Mouse (Mus musculus): ENCODE data around the gene Med21. TPM values are rescaled to one million over a fixed set of nuclear protein-coding genes. Genes with fewer than 3 reads are reported as not detected.

The Med21 gene
- 110 and 122 TPM in 2 replicates for polyA plus RNA-seq (2016; fragmentation: Nextera tagmentation; extraction: Ambion mirVana)

- Histone ChIP-seq H3K4me1 (peaks cover 5% of the 10 kb centered on the region), H3K36me3 (no peaks in the 10 kb centered on the region), H3K4me2 (replicated peaks) (peak within 1 kb of the TSS; percentile 70), H3K27ac (peak within 1 kb of the TSS; percentile 70), H3K27me3 (replicated peaks) (no peaks in the 10 kb centered on the region), H3K9ac (peak within 1 kb of the TSS; percentile 88), H3K9me3 (no peaks in the 10 kb centered on the region), H3K4me3 (peak within 1 kb of the TSS; percentile 80)
- under 1% methylated on average over 60 of the region's 60 CpGs for WGBS
- peak; percentile 97 for ATAC-seq (ENCODE audit: low FRiP score, low read depth)
Observed at GRCm38 (mm10) chr6:146642276-146643183, at the start of gene Med21, which contains the start of gene Tm7sf3. TSS of gene Med21 (plus strand) at chr6:146642547. TSS of gene Tm7sf3 (minus strand) at chr6:146642824.

GRCm38 (mm10) chr6:146602601-146603000, 39.7 kb upstream of the Med21 start:
- Histone ChIP-seq H3K9me3 (no peaks in the 10 kb centered on the region), H3K9ac (no peak overlapping the region), H3K4me1 (no peaks in the 10 kb centered on the region), H3K27ac (no peak overlapping the region), H3K27me3 (replicated peaks) (no peaks in the 10 kb centered on the region), H3K36me3 (peaks cover 62% of the 10 kb centered on the region), H3K4me2 (replicated peaks) (no peak overlapping the region), H3K4me3 (no peak overlapping the region)
- 83% methylated on average over 4 of the region's 4 CpGs for WGBS
- no peak for ATAC-seq (ENCODE audit: low FRiP score, low read depth)

GRCm38 (mm10) chr6:146603651-146604050, 38.7 kb upstream of the Med21 start:
- H3K9ac ChIP-seq = no peak overlapping the region
- no peaks in the 10 kb centered on the region for H3K27me3 ChIP-seq (replicated peaks)
- ATAC-seq (ENCODE audit: low FRiP score, low read depth) = no peak
- no peak overlapping the region for H3K4me2 ChIP-seq (replicated peaks)
- no peaks in the 10 kb centered on the region for H3K4me1 ChIP-seq
- no peak overlapping the region for H3K27ac ChIP-seq
- 82% methylated on average over 10 of the region's 10 CpGs for WGBS
- H3K4me3 ChIP-seq = no peak overlapping the region
- no peaks in the 10 kb centered on the region for H3K9me3 ChIP-seq
- H3K36me3 ChIP-seq = peaks cover 59% of the 10 kb centered on the region

GRCm38 (mm10) chr6:146611385-146611784, 31.0 kb upstream of the Med21 start:
- Histone ChIP-seq H3K36me3 (peaks cover 36% of the 10 kb centered on the region), H3K9ac (no peak overlapping the region), H3K4me1 (no peaks in the 10 kb centered on the region), H3K4me3 (no peak overlapping the region), H3K4me2 (replicated peaks) (no peak overlapping the region), H3K9me3 (no peaks in the 10 kb centered on the region), H3K27ac (no peak overlapping the region), H3K27me3 (replicated peaks) (no peaks in the 10 kb centered on the region)
- no peak for ATAC-seq (ENCODE audit: low FRiP score, low read depth)
- WGBS = 91% methylated on average over 6 of the region's 6 CpGs

GRCm38 (mm10) chr6:146611897-146612296, 30.4 kb upstream of the Med21 start:
- peaks cover 41% of the 10 kb centered on the region for H3K36me3 ChIP-seq
- H3K9me3 ChIP-seq = no peaks in the 10 kb centered on the region
- no peaks in the 10 kb centered on the region for H3K27me3 ChIP-seq (replicated peaks)
- H3K4me1 ChIP-seq = no peaks in the 10 kb centered on the region
- no peak overlapping the region for H3K27ac ChIP-seq
- no peak for ATAC-seq (ENCODE audit: low FRiP score, low read depth)
- 93% methylated on average over 7 of the region's 7 CpGs for WGBS
- no peak overlapping the region for H3K4me3 ChIP-seq
- H3K9ac ChIP-seq = no peak overlapping the region
- no peak overlapping the region for H3K4me2 ChIP-seq (replicated peaks)

- WGBS = 93% methylated on average over 5 of the region's 5 CpGs
- peaks cover 47% of the 10 kb centered on the region for H3K36me3 ChIP-seq
- no peak overlapping the region for H3K4me2 ChIP-seq (replicated peaks)
Observed at GRCm38 (mm10) chr6:146612736-146613135, 29.6 kb upstream of the Med21 start.

GRCm38 (mm10) chr6:146613907-146614306, 28.4 kb upstream of the Med21 start:
- no peaks in the 10 kb centered on the region for H3K27me3 ChIP-seq (replicated peaks)
- no peak for ATAC-seq (ENCODE audit: low FRiP score, low read depth)

More at GRCm38 (mm10) chr6:146612736-146613135, 29.6 kb upstream of the Med21 start:
- H3K4me1 ChIP-seq = no peaks in the 10 kb centered on the region
- H3K9me3 ChIP-seq = no peaks in the 10 kb centered on the region
- H3K4me3 ChIP-seq = no peak overlapping the region
- no peak for ATAC-seq (ENCODE audit: low FRiP score, low read depth)
- no peak overlapping the region for H3K27ac ChIP-seq
- no peaks in the 10 kb centered on the region for H3K27me3 ChIP-seq (replicated peaks)
- H3K9ac ChIP-seq = no peak overlapping the region

GRCm38 (mm10) chr6:146614541-146614940, 27.8 kb upstream of the Med21 start:
- Histone ChIP-seq H3K36me3 (peaks cover 55% of the 10 kb centered on the region), H3K4me1 (no peaks in the 10 kb centered on the region), H3K9me3 (no peaks in the 10 kb centered on the region), H3K4me3 (no peak overlapping the region), H3K9ac (no peak overlapping the region), H3K4me2 (replicated peaks) (no peak overlapping the region), H3K27ac (no peak overlapping the region), H3K27me3 (replicated peaks) (no peaks in the 10 kb centered on the region)
- 89% methylated on average over 5 of the region's 5 CpGs for WGBS
- ATAC-seq (ENCODE audit: low FRiP score, low read depth) = no peak

More at GRCm38 (mm10) chr6:146613907-146614306, 28.4 kb upstream of the Med21 start:
- WGBS = 90% methylated on average over 5 of the region's 5 CpGs
- Histone ChIP-seq H3K4me2 (replicated peaks) (no peak overlapping the region), H3K36me3 (peaks cover 57% of the 10 kb centered on the region), H3K9ac (no peak overlapping the region), H3K4me1 (no peaks in the 10 kb centered on the region), H3K4me3 (no peak overlapping the region), H3K9me3 (no peaks in the 10 kb centered on the region), H3K27ac (no peak overlapping the region)

- Histone ChIP-seq H3K36me3 (peaks cover 43% of the 10 kb centered on the region), H3K4me1 (no peaks in the 10 kb centered on the region), H3K9me3 (no peaks in the 10 kb centered on the region), H3K4me3 (no peak overlapping the region), H3K4me2 (replicated peaks) (no peak overlapping the region), H3K9ac (no peak overlapping the region), H3K27ac (no peak overlapping the region), H3K27me3 (replicated peaks) (no peaks in the 10 kb centered on the region)
- ATAC-seq (ENCODE audit: low FRiP score, low read depth) = no peak
- 92% methylated on average over 8 of the region's 8 CpGs for WGBS
Observed at GRCm38 (mm10) chr6:146615891-146616290, 26.5 kb upstream of the Med21 start.

- Histone ChIP-seq H3K27ac (no peak overlapping the region), H3K4me3 (no peak overlapping the region), H3K9me3 (no peaks in the 10 kb centered on the region), H3K27me3 (replicated peaks) (no peaks in the 10 kb centered on the region), H3K4me1 (no peaks in the 10 kb centered on the region), H3K9ac (no peak overlapping the region), H3K36me3 (peaks cover 43% of the 10 kb centered on the region), H3K4me2 (replicated peaks) (no peak overlapping the region)
- ATAC-seq (ENCODE audit: low FRiP score, low read depth) = no peak
- 93% methylated on average over 2 of the region's 2 CpGs for WGBS
Observed at GRCm38 (mm10) chr6:146616670-146617069, 25.7 kb upstream of the Med21 start.

GRCm38 (mm10) chr6:146628123-146628522, 14.2 kb upstream of the Med21 start:
- no peak overlapping the region for H3K27ac ChIP-seq
- no peak overlapping the region for H3K9ac ChIP-seq
- ATAC-seq (ENCODE audit: low FRiP score, low read depth) = peak; percentile 37; the same call in 1 of the 2 replicates
- peaks cover 6% of the 10 kb centered on the region; the same call in 1 of the 2 replicates for H3K36me3 ChIP-seq
- H3K9me3 ChIP-seq = no peaks in the 10 kb centered on the region
- peaks cover 2% of the 10 kb centered on the region for H3K4me1 ChIP-seq
- H3K4me3 ChIP-seq = no peak overlapping the region
- 62% methylated on average over 3 of the region's 3 CpGs for WGBS
- no peak overlapping the region for H3K4me2 ChIP-seq (replicated peaks)
- no peaks in the 10 kb centered on the region for H3K27me3 ChIP-seq (replicated peaks)

- H3K9me3 ChIP-seq = no peaks in the 10 kb centered on the region
- no peak overlapping the region for H3K27ac ChIP-seq
- no peak overlapping the region for H3K4me3 ChIP-seq
- ATAC-seq (ENCODE audit: low FRiP score, low read depth) = no peak
- no peak overlapping the region for H3K9ac ChIP-seq
- no peaks in the 10 kb centered on the region for H3K36me3 ChIP-seq
- H3K4me1 ChIP-seq = peaks cover 12% of the 10 kb centered on the region
- no peak overlapping the region for H3K4me2 ChIP-seq (replicated peaks)
- WGBS = 87% methylated on average over 9 of the region's 9 CpGs
- no peaks in the 10 kb centered on the region for H3K27me3 ChIP-seq (replicated peaks)
Observed at GRCm38 (mm10) chr6:146629781-146630756, 12.3 kb upstream of the Med21 start.
